Mouse (Mus musculus) heart, postnatal 10 days (tissue): ENCODE measurements around the gene Pate1. TPM values are rescaled to one million over a fixed set of nuclear protein-coding genes. Genes with fewer than 3 reads are reported as not detected.
A peak's percentile ranks its signal among the peaks of the same experiment; 100 is the strongest.

Experiments
- DNase-seq, 2 experiments: peaks; one replicate each; pipeline ENCODE4 v3.0.0; 2021
- intact Hi-C: fragments of 180-260 bp; cut with DNase I; formaldehyde crosslinking; loops from one replicate; pipeline ENCODE4 v1.15.1; 2025
- total RNA-seq, 2 experiments: library from RNA; stranded (reverse); gene quantifications; 2 replicates each; pipeline ENCODE4 v1.2.3; 2021

The Pate1 gene
- not detected for total RNA-seq

DNA sequence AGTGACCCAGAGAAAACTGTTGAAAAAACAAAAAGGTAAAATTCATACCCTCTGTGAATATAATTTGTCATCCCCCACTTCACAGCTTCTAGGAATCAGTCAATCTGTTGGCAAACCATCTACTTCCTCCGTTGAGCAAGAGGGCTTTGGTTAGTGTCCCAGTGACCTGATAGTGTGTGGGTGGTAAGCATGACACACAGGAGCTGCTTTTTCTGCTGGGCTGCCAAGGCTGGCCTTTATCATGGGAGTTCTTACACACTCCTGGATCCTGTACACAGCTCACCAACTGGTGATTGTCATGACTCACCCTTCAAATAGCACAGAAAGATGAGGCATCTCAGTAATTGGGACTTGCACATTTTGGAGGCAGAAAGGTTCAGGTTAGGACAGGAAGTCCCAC is at the start of gene Pate1:
Gene Pate1 (minus strand): TSS at position 378 of the 400 bp plus-strand sequence.
- DNase-seq: peak; percentile 5 to 9

DNA sequence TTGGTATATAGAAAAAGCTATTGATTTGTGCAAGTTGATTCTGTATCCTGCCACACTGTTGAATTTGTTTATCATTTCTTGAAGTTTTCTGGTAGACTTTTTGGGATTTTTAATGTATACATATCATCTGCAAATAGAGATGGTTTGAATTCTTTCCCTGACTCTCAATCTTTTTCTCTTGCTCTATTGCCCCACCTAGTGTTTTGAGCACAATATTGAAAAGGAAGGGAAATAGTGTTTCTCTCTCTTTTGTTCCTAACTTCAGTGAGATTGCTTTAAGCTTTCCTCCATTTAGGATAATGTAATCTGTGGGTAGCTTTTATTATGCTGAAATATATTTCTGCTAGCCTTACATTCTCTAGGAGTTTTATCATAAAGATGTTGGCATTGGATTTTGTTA is 20.1 kb upstream of the Pate1 start:
- intact Hi-C loops: loop anchor here (5.0 kb wide), 1 partner anchor 115 kb away; no protein-coding TSS in a partner anchor
- no peak for DNase-seq

More for the DNA sequence above, at the start of gene Pate1:
- intact Hi-C loops: no loop called here

- DNase-seq: no peak
- intact Hi-C loops: no loop called here
Measured at GRCm38 (mm10) chr9:35691924-35692323, 4.7 kb upstream of the Pate1 start.

- intact Hi-C loops: no loop called here
- no peak for DNase-seq
Measured at GRCm38 (mm10) chr9:35673557-35673956, 13.6 kb downstream of the Pate1 start.

- no peak for DNase-seq
- intact Hi-C loops: no loop called here
Measured at GRCm38 (mm10) chr9:35648102-35648501, 39.1 kb downstream of the Pate1 start, which contains the start of gene Pate3. Pate3 (minus strand) TSS chr9:35648202.

Other genes starting within 250 kb of the Pate1 start
- not detected for gene Gm1113, start 169.1 kb downstream of the Pate1 start, total RNA-seq
- gene Ddx25, start 128.9 kb downstream of the Pate1 start, total RNA-seq: under 1 TPM in 1 of 2 experiments, not detected in 1; 0.02 TPM
- 1 to 10 TPM; 7.4 to 8.4 TPM for gene Pus3, start 128.8 kb downstream of the Pate1 start, total RNA-seq
- under 1 TPM in 1 of 2 experiments, not detected in 1; 0.25 TPM for gene Pate2, start 117.1 kb downstream of the Pate1 start, total RNA-seq
- gene Hyls1, start 117.0 kb downstream of the Pate1 start, total RNA-seq: 1 to 10 TPM; 3.5 to 4.5 TPM
- not detected for gene Pate4, start 75.4 kb downstream of the Pate1 start, total RNA-seq
- not detected for gene Pate3, start 39.2 kb downstream of the Pate1 start, total RNA-seq
- gene Gm17677, start 53.7 kb upstream of the Pate1 start, total RNA-seq: not detected
- gene Gm17727, start 90.7 kb upstream of the Pate1 start, total RNA-seq: not detected
- not detected for gene Gm27235, start 102.7 kb upstream of the Pate1 start, total RNA-seq
- not detected for gene D730048I06Rik, start 102.7 kb upstream of the Pate1 start, total RNA-seq
- not detected for gene 9230110F15Rik, start 156.8 kb upstream of the Pate1 start, total RNA-seq
- gene 9230113P08Rik, start 221.0 kb upstream of the Pate1 start, total RNA-seq: not detected